Mouse (Mus musculus) yolk sac, embryonic 10.5 days (tissue): ENCODE measurements around the gene Stmn1.
A peak's percentile ranks its signal among the peaks of the same experiment; 100 is the strongest.

Experiments used
- DNase-seq: peaks from one replicate; pipeline ENCODE4 v3.0.0-alpha.2; 2017; ENCODE audit warnings: low spot score

Gene Stmn1

DNA sequence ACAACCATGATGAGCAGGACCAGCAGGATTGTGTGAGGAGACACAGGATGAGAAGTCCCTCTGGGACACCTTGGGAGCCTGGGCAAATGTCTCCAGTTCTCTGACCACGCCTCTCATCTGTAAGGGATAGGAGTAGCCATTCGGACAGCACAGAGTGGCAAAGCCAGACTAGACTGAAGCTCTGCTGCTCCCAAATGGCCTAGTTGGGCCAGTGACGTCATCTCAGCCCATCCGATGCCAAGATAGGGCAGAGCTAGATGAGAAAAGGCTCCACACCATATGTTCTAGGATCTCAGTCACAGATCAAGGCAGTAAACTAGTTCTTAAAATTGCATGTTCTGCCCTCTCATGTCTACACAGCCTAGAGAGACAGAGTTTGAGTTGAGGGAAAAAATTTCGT, 9.3 kb upstream of the Stmn1 start:
- no peak for DNase-seq

DNA sequence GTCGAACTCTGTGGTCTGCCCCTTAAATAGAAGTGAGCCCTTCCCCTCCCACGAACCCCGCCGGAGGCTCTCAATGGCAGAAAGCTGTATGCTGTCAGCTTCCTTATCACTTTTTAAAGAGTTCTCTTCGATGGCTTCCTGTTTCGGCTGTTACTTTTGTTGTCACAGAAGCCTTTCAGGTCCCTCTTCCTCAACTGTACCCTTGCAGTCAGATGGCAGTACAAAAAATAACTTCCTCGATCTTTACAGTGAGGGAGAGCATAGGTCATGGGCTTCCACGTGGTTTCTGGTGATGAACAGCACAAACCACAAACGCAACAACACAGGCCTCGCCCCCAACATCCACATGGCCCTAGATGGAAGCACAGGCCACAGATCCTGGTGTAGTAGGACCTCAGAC, 7.8 kb upstream of the Stmn1 start:
- DNase-seq, result no peak

DNA sequence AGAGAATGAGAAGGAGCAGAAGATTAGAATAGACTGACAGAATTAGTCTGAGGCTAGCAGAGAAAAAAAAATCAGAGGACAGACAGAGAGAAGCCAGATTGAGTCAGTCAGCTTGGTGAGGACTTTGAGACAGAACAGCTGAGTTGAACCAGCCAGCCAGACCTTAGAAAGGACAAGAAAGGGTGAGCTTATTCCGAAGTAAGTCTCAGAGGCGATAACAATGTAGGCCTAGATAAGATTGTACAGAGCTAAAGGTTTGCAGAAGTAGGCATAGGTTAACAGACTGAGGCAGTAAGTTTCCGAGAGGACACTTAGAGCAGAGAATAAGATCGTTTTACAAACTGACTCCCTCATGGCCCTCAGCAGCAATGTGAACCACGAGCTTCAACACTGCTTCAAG, 6.9 kb upstream of the Stmn1 start:
- no peak for DNase-seq

GRCm38 (mm10) chr4:134465789-134466188, 2.3 kb upstream of the Stmn1 start:
- DNase-seq, result no peak

DNA sequence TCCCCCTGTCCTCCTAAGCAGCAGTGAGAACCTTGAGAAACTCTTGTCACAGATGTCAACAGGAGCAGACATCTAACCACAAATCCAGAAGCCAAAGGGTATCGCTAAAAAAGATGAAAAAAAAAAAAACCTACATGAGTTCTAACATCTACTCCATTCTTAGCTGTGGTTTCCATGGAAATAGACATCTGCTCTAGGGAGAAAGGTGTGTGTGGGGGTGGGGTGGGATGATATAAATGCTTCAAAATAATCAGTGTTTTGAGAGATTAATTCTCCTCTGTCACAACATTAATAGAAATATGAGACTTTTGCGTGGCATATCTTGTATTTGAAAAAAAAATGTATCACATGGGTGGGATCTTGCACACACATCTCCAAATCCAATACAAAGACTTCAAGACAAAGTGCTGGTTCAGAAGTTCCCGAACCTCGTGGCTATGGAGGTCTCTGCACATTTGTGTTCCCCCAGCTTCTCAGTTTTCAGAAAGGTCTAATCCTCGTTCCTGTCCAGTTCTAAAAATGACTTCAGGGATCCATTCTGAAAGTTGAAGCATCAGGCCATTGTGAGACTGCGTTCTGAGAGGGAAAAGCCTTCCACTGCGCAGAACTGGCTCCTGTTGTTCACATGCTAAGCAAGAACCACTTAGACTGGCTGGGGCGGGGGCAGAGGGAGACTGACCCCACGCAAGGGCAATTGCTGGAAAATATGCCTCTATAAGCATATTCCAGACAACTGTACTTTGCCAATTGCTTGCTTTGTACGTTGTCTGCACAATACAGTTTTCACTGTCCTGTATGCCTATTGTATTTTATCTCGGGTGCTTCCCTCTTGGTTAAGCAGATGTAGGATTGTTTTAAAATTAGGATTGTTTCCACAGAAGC, 1.5 kb upstream of the Stmn1 start:
- no peak for DNase-seq

GRCm38 (mm10) chr4:134467435-134468214, 495 bp upstream of the Stmn1 start:
- DNase-seq, result peak; percentile 75

DNA sequence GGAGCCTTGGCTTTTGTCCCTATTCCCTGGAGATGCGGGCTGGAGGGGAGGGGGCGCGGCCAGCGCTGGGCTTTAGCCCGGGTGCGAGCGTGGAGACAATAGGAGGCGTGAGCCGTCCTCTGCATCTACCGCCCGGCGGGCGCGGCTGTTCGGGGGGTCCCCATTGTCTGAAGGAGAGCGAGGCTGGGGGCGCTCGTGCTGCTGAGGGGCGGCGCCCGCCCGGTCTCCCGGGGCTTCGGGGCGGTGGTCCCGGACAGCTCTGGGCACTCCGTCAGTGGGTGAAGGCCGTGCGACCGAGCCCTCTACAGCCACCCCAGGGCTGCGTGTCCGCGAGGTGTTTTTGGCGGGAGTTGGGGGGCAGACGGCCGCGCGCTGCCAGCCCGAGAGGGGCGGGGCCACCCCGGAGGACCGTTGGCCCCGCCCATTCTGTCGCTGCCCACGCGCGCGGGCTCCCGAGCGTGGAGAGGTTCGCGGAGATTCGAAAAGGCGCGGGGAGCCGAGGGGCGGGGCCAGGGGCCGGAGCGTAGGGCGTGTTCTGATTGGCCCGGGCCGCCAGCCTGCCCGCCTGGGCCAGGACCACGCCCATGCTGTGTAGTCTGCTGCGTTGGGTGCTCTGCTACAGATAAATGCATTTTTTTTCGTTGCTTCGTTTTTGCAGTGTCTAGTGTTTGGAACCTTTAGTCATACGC, 602 bp downstream of the Stmn1 start:
- peak; percentile 90 for DNase-seq

- DNase-seq, result no peak
Measured at GRCm38 (mm10) chr4:134469341-134469796, 1.2 kb downstream of the Stmn1 start.

DNA sequence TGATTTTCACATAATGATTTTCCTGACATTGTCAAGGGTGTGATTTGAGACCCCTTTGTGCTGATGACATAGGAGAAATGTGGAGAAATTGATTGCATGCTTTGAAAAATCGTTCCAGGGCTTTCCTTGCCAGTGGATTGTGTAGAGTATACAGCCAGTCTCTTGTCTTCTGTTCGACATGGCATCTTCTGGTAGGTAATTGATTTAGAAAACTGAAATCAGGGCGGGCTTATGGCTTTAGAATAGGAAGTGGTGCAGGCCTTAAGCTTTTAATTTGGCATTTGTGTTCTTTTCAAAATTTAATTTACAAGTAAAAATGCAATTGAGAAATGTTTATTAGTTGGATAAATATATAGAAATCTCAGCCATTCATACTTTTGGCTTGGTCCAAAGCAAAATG, 1.9 kb downstream of the Stmn1 start:
- DNase-seq, result no peak

DNA sequence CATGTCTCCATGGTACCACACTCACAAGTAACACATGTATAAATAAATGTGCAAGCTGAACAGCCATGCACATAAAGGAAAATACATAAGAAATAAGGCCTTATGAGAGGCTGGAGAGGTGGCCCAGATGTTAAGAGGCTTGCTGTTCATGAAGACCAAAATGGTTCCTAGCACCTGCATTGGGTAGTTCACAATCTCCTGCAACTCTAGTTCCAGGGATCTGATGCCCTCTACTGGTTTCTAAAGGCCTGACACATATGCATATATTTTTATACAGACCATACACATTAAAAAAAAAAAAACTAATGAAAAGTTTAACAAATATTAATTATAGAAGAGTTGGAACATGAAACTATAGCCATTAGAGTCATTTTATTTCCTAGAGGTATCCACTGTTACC, 3.3 kb downstream of the Stmn1 start:
- DNase-seq, result no peak

- DNase-seq, result no peak
Measured at GRCm38 (mm10) chr4:134473764-134474163, 5.6 kb downstream of the Stmn1 start.

DNA sequence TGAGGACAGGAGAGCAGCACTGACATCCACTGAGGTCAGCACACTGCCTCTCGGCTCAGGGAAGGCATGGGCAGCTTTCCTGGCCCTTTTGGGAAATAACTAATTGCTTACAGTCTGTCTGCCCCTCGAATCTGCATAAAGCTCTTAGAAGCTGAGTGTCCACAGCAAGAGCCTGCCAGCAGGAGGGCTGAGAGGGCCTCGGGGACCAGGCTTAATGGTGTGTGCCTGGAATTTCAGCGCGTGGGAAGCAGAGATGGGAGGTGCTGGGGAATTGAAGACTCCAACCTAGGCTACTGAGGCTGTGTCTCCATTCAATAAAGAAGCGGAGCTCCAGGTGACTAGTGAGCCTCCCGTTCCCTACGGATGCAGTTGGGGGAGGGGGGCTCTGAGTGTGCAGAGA, 6.1 kb downstream of the Stmn1 start:
- DNase-seq, result no peak

DNA sequence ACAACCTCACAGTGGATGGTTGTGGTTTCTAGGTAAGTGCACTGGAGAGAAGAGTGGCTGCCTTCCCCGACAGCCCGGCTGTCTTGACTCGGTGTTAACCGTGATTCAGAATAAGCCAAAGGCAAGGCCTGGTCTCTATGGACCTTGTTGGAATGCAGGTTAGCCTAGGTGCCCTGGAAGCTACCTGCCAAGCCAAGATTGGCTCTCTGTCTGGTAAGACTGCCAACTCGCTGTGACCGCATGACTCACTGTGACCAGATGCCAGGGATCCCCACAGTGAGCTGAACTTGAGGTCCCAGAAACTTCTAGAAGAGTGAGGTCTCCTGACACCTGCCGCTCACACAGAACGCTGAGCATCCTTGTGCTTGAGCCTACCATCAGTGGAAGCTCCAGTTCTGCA, 8.8 kb downstream of the Stmn1 start:
- no peak for DNase-seq

DNA sequence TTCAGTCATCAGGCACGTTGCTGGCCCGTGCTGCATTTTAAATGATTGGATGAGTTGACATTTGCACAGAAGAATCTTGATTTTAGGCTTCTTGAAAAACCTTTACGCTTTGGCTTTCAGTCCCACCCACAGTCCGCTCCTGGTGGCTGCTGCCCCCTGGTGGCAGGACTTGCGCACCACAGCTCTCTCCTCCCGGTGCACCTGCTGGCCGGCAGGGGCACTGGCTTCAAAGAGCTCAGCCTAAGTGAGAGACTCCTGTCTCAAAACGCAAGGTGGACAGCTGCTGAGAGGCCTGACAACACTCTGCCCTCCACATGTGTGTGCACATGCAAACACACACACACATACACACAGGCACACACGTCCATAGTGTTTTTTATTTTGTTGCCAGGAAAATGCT, 9.9 kb downstream of the Stmn1 start:
- DNase-seq, result peak; percentile 81

DNA sequence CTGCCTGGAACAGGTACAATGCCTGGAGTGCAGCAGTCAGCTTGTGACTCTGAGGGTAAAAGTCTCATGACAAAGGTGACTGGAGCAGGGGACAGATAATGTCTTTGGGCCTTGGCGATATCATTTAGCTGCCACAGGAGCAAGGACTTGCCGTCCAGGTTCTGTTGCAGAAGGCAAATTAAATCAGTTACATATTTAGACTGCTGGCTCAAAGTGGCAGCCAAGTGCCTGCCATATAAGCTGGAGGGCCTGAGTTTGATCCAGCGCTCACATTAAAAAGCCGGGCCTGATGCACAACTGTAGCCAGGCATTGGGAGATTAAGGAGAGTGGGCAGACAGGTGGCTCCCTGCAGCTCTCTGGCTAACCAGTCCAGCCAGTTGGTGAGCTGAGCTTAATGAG, 11.7 kb downstream of the Stmn1 start:
- no peak for DNase-seq

DNA sequence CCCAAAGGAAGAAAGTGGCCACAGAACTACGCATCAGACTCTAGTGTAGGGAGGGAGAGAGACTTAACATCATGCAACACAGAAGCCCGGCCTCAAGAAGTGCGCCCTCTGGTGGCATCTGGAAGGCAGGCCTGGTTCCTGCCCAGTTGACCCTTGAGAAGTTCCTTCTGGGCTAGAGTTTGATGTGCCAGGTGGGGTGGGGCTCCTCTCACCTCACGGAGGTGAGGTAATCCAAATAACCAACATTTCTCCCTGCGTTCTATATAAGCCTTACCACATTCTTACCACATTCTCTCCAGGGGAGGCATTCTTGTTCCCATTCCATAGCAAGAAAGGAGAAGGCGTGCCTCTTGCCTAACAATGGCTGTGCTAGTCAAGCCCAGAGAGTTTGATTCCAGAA, 12.7 kb downstream of the Stmn1 start:
- DNase-seq, result peak; percentile 58

DNA sequence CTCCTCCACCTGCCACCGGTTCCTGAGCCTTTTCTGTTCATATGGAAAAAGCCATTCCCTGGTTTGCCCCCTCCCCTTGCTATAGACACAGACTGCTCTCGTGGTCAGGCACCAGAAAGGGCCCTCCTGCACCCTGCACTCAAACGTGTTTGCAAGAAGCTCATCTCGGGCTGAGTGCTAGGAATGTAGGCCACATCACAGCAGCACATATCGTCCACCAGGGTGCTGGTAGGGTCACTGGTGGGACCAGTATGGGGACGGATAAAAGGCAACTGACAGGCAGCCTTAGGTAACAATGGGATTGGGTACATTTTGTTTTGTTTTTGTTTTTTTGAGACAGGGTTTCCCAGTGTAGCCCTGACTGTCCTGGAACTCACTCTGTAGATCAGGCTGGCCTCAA, 13.2 kb downstream of the Stmn1 start:
- no peak for DNase-seq

- DNase-seq, result no peak
Measured at GRCm38 (mm10) chr4:134482442-134482841, 14.3 kb downstream of the Stmn1 start.

GRCm38 (mm10) chr4:134483078-134483688, 15.1 kb downstream of the Stmn1 start:
- no peak for DNase-seq

DNA sequence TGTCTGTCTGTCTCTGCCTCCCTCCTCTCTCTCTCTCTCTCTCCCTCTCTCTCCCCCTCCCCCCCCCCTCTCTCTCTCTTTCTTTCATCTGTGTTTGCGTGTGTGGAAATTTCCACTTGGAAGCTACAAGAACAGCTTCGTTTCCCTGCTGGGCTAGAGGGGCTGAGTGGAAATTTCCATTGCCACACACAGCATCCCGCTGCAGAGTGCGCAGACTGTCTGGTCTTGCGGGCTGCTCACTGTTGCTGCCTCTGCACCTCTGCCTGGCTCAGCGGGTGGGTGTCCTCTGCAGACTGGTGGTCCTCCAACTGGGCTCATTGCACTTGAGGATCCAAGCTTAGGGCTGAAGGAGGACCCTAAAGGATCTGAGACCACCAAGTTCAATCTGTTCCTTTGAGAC, 15.6 kb downstream of the Stmn1 start:
- no peak for DNase-seq

DNA sequence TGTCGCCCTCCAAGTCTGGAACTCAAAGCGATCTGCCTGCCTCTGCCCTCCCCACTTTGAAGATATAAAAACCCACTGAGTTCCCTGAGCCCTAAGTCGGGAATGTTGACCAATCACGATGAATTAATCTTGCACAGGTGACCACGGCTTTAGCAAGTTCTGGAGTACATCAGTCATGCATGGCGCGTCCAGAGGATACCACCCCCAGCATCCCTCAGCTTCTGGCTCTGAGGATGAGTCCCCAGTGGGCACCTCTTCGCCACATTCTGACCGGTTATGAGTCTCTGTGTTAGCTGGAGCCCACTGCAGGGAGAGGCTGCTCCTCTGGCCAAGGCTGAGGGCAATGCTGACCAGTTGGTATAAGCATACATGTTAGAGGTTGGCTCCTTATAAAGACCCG, 16.1 kb downstream of the Stmn1 start:
- DNase-seq, result no peak
